Mouse (Mus musculus): ENCODE results near the gene Ppp2r2c. TPM values are rescaled to one million over a fixed set of nuclear protein-coding genes. Genes with fewer than 3 reads are reported as not detected.

Ppp2r2c gene
- polyA plus RNA-seq (2014; fragmentation: Illumina TruSeq; extraction: RNeasy Lipid Tissue Mini Kit (QIAGEN cat#74804); ENCODE audit: low read depth, low replicate concordance), result 1.5 TPM

GRCm38 (mm10) chr5:36868266-36869090 is at the start of gene Ppp2r2c:
TSS of gene Ppp2r2c (plus strand) at chr5:36868513.

GRCm38 (mm10) chr5:36829913-36830879 is 38.1 kb upstream of the Ppp2r2c start, which contains the start of gene Man2b2:
TSS of gene Man2b2 (minus strand) at chr5:36830653.

GRCm38 (mm10) chr5:36988781-36989624 is 120.7 kb downstream of the Ppp2r2c start, which contains the start of gene Wfs1:
TSS of gene Wfs1 (minus strand) at chr5:36989205.

Other genes with a start within 250 kb of the Ppp2r2c start
- 47.0 TPM for gene D5Ertd579e, start 172.5 kb upstream of the Ppp2r2c start, polyA plus RNA-seq (2014; fragmentation: Illumina TruSeq; extraction: RNeasy Lipid Tissue Mini Kit (QIAGEN cat#74804); ENCODE audit: low read depth, low replicate concordance)
- gene Bloc1s4, start 119.9 kb upstream of the Ppp2r2c start, polyA plus RNA-seq (2014; fragmentation: Illumina TruSeq; extraction: RNeasy Lipid Tissue Mini Kit (QIAGEN cat#74804); ENCODE audit: low read depth, low replicate concordance), result 17.7 TPM
- 445 TPM for gene Mrfap1, start 71.7 kb upstream of the Ppp2r2c start, polyA plus RNA-seq (2014; fragmentation: Illumina TruSeq; extraction: RNeasy Lipid Tissue Mini Kit (QIAGEN cat#74804); ENCODE audit: low read depth, low replicate concordance)
- 1.2 TPM for gene Man2b2, start 37.9 kb upstream of the Ppp2r2c start, polyA plus RNA-seq (2014; fragmentation: Illumina TruSeq; extraction: RNeasy Lipid Tissue Mini Kit (QIAGEN cat#74804); ENCODE audit: low read depth, low replicate concordance)
- 1.6 TPM for gene Wfs1, start 120.7 kb downstream of the Ppp2r2c start, polyA plus RNA-seq (2014; fragmentation: Illumina TruSeq; extraction: RNeasy Lipid Tissue Mini Kit (QIAGEN cat#74804); ENCODE audit: low read depth, low replicate concordance)
- 0.32 TPM for gene Gm1043, start 216.9 kb downstream of the Ppp2r2c start, polyA plus RNA-seq (2014; fragmentation: Illumina TruSeq; extraction: RNeasy Lipid Tissue Mini Kit (QIAGEN cat#74804); ENCODE audit: low read depth, low replicate concordance)

Data from sigmoid colon, adult 10 weeks (tissue).